Mouse (Mus musculus): ENCODE measurements around the gene Gsdma2.

Gene Gsdma2

DNA sequence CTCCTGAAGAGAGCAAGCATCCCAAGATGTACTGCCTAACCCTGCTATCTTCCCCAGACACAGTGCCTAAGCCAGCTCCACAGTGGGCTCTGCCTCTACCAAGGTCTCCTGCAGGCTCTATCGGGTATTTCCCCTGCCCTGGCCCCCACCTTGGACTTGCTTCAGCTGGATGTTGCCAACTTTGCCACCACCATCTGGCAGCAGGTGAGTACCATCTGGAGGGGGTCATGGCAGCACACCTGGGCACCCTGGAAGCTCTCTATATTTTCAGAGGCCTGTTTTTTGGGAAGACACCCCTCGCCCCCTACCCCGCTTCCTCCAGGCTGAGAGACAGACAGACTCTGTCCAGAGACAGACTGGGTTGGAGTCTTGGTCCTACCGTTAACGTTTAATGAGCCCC, 55.8 kb downstream of the Gsdma2 start:
- no peak for DNase-seq

GRCm38 (mm10) chr11:98705021-98705420, 58.5 kb downstream of the Gsdma2 start:
- DNase-seq, result no peak

Data from thymus, postnatal 14 days (tissue).